Mouse (Mus musculus) hindbrain, embryonic 13.5 days (tissue): ENCODE data around the gene Gprc5d. TPM values are rescaled to one million over a fixed set of nuclear protein-coding genes. Genes with fewer than 3 reads are reported as not detected.
A peak's percentile ranks its signal among the peaks of the same experiment; 100 is the strongest.

Experiments used
- ATAC-seq: fragments of 200-750 bp; cut with Nextera tagmentation; 2 replicates; pipeline ENCODE4 v1.8.0; 2017; ENCODE audit warnings: moderate TSS enrichment; ENCODE audit not compliant: low FRiP score
- H3K27ac ChIP-seq: fragments of 300-500 bp; sonication (generic); 2 replicates; pipeline ENCODE4 v1.5.1; 2015; ENCODE audit warnings: inconsistent platforms, mild to moderate bottlenecking, moderate library complexity
- H3K27me3 ChIP-seq: fragments of 300-500 bp; sonication (generic); 2 replicates; pipeline ENCODE4 v1.6.1; 2015; ENCODE audit warnings: mild to moderate bottlenecking, inconsistent platforms
- H3K36me3 ChIP-seq: fragments of 300-500 bp; sonication (generic); 2 replicates; pipeline ENCODE4 v1.6.1; 2015; ENCODE audit warnings: mild to moderate bottlenecking, inconsistent platforms
- H3K4me1 ChIP-seq: fragments of 300-500 bp; sonication (generic); replicated peaks from 2 replicates; pipeline ENCODE4 v1.6.1; 2015; ENCODE audit warnings: inconsistent platforms
- H3K4me2 ChIP-seq: fragments of 300-500 bp; sonication (generic); 2 replicates; pipeline ENCODE4 v1.6.1; 2015; ENCODE audit warnings: inconsistent platforms, mild to moderate bottlenecking, moderate library complexity
- H3K4me3 ChIP-seq: fragments of 300-500 bp; sonication (generic); 2 replicates; pipeline ENCODE4 v1.5.1; 2015; ENCODE audit warnings: mild to moderate bottlenecking, inconsistent platforms
- H3K9ac ChIP-seq: fragments of 300-500 bp; sonication (generic); 2 replicates; pipeline ENCODE4 v1.6.1; 2015; ENCODE audit warnings: mild to moderate bottlenecking, inconsistent platforms
- H3K9me3 ChIP-seq: fragments of 300-500 bp; sonication (generic); 2 replicates; pipeline ENCODE4 v1.6.1; 2016; ENCODE audit warnings: inconsistent platforms
- WGBS: fragments of 180-500 bp; shearing (Covaris S2); methylation state at CpG from one replicate; pipeline ENCODE4 v1.1.7; 2015; 5-methylcytosine and 5-hydroxymethylcytosine counted together
- polyA plus RNA-seq: library from polyadenylated mRNA; unstranded; fragments of >200 nt; fragmentation: Nextera tagmentation; extraction: Ambion mirVana; gene quantifications from 2 replicates; pipeline ENCODE4 v1.2.1, GENCODE M21; 2015

Gene Gprc5d
- polyA plus RNA-seq, 1 experiment from 2014 or later: not detected

DNA sequence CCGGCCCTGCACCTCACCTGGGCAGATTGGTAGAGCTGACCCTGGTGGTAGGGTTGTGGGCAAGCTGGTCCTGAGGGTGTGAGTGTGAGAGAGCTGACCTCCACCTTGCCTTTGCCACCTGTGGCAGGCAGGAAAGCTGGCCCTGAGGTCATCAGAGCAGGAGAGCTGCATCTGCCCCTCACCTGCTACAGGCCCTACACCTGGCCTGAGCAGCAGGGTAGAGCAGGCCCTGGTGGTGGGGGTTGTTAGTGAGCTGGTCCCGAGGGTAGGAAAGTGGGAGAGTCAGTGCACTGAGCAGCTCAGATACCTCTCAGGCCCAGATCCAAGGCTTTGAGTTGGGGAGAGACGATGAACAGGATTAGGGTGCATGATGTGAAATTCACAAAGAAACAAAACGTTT, 31.6 kb upstream of the Gprc5d start:
- Histone ChIP-seq H3K4me3 (no peak overlapping the region), H3K9ac (no peak overlapping the region), H3K36me3 (no peaks in the 10 kb centered on the region), H3K4me1 (no peaks in the 10 kb centered on the region), H3K27ac (no peak overlapping the region), H3K4me2 (no peak overlapping the region), H3K27me3 (0 out of 2 replicates have a peak, but pooled peaks cover 5% of the 10 kb centered on the region), H3K9me3 (no peaks in the 10 kb centered on the region)
- no peak for ATAC-seq
- WGBS: 83% methylated on average over 4 of the region's 4 CpGs

DNA sequence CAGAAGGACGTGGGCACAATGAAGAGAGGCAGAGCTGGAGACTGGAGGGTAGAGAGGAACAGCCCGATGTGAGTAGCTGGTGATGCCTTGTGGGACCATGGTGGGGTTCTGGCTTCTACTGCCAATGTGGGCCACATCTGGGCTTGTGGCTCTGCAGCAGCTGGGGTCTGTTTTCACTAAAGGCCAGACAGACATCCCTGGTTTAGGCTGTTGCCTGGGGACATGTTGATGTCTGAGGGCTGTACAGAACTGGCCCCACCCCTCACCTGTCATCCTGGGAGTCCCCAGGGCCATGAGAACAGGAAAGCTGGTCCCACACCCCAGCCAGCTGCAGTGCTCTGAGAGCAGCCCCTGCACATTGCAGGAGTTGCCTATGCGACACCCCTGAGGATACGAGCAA, 31.1 kb upstream of the Gprc5d start:
- Histone ChIP-seq H3K4me2 (no peak overlapping the region), H3K27me3 (0 out of 2 replicates have a peak, but pooled peaks cover 5% of the 10 kb centered on the region), H3K27ac (no peak overlapping the region), H3K4me1 (no peaks in the 10 kb centered on the region), H3K9me3 (no peaks in the 10 kb centered on the region), H3K36me3 (no peaks in the 10 kb centered on the region), H3K4me3 (no peak overlapping the region), H3K9ac (no peak overlapping the region)
- no peak for ATAC-seq
- 76% methylated on average over 4 of the region's 4 CpGs for WGBS

GRCm38 (mm10) chr6:135148506-135148905, 30.4 kb upstream of the Gprc5d start:
- Histone ChIP-seq H3K4me3 (no peak overlapping the region), H3K9ac (no peak overlapping the region), H3K4me2 (no peak overlapping the region), H3K27ac (no peak overlapping the region), H3K36me3 (no peaks in the 10 kb centered on the region), H3K9me3 (no peaks in the 10 kb centered on the region), H3K4me1 (no peaks in the 10 kb centered on the region), H3K27me3 (0 out of 2 replicates have a peak, but pooled peaks cover 5% of the 10 kb centered on the region)
- no peak for ATAC-seq
- 44% methylated on average over 1 of the region's 1 CpGs for WGBS

GRCm38 (mm10) chr6:135145976-135146375, 27.9 kb upstream of the Gprc5d start:
- Histone ChIP-seq H3K4me2 (no peak overlapping the region), H3K4me1 (no peaks in the 10 kb centered on the region), H3K4me3 (no peak overlapping the region), H3K27me3 (0 out of 2 replicates have a peak, but pooled peaks cover 5% of the 10 kb centered on the region), H3K27ac (no peak overlapping the region), H3K9ac (no peak overlapping the region), H3K9me3 (no peaks in the 10 kb centered on the region), H3K36me3 (no peaks in the 10 kb centered on the region)
- ATAC-seq: no peak
- 91% methylated on average over 5 of the region's 5 CpGs for WGBS

DNA sequence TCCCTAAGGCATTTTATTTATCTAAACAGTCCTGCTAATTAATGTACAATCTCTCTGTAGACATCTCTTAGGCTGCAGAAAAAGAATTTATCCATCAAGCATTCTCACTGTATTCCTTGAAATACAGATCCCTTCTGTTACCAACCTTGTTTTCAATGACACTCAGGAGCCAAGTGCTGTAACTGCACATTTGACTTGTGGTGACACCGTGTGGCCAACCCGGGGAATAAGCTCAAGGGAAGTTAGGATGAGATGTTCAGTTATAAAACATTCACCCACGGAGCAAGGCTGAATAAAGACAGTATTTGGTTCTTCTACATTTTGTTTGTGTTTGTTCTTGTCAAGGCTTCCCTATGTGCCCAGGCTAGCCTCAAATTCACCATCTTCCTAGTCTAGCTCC, 26.4 kb upstream of the Gprc5d start:
- H3K36me3 ChIP-seq: no peaks in the 10 kb centered on the region
- WGBS: 8% methylated on average over 3 of the region's 3 CpGs
- no peaks in the 10 kb centered on the region for H3K9me3 ChIP-seq
- 0 out of 2 replicates have a peak, but pooled peaks cover 1% of the 10 kb centered on the region for H3K27me3 ChIP-seq
- ATAC-seq: peak; percentile 52; the same call in 1 of the 2 replicates
- no peak overlapping the region for H3K4me2 ChIP-seq
- H3K4me1 ChIP-seq: no peaks in the 10 kb centered on the region
- H3K4me3 ChIP-seq: no peak overlapping the region
- no peak overlapping the region for H3K27ac ChIP-seq
- H3K9ac ChIP-seq: no peak overlapping the region

- 96% methylated on average over 5 of the region's 5 CpGs for WGBS
- Histone ChIP-seq H3K4me1 (0 out of 2 replicates have a peak, but pooled peaks cover 9% of the 10 kb centered on the region), H3K9ac (no peak overlapping the region), H3K27ac (no peak overlapping the region), H3K4me3 (no peak overlapping the region), H3K9me3 (no peaks in the 10 kb centered on the region), H3K27me3 (no peaks in the 10 kb centered on the region), H3K4me2 (no peak overlapping the region), H3K36me3 (no peaks in the 10 kb centered on the region)
- no peak for ATAC-seq
Observed at GRCm38 (mm10) chr6:135143151-135143550, 25.1 kb upstream of the Gprc5d start.

DNA sequence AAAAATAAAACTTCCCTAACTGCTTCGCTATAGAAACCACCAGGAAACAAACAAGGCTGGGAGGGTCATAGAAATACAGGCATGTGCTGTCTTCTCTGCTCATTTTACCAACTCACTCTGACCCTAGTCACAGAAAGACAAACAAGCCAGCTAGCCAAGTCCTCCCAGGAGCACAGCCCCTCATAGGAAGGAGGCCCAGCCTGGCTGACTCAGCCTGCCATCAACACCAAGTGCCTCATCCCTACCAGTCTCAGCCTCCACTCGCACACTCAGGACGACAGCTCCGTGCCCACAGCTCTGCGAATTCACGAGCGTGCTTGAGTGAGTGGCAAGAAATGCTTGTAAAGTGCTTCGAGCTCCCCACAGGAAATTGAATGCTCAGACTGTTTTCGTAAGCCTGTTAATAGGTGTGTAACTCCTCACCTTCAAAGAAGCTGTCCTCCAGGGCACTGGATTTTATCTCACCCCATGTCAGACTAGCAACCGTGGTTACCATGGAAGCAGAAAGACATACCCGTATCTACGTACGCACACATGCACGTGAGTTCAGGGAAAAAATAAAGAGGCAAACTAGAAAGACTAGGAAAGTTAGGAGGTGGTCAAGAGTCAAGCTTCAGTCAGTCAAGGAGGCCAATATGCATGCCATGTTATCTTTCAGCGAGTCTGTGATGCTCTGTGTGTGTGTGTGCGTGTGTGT, 23.5 kb upstream of the Gprc5d start:
- WGBS: 75% methylated on average over 16 of the region's 16 CpGs
- no peak overlapping the region for H3K4me2 ChIP-seq
- ATAC-seq: no peak

DNA sequence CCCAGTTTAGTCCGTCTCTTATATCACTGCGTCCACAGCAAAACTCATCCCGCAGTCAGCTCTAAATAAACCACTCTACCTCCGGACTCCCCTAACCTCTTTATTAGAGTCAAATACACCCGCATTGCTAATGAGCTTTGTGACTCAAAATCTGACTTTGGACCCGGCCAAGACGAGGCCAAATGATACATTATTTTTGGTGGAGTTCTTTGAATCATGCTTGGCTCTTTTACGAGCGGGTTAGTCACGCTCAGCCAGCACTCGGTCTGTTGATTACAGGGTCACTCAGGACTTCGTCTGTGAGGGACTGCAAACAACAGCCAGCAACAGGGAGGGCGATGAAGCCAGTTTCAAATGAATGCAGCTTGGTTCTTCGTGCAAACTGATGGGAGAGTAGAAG, 20.7 kb upstream of the Gprc5d start:
- no peaks in the 10 kb centered on the region for H3K9me3 ChIP-seq

More for the DNA sequence above, 23.5 kb upstream of the Gprc5d start:
- H3K4me1 ChIP-seq: peaks cover 13% of the 10 kb centered on the region
- H3K4me3 ChIP-seq: no peak overlapping the region
- no peak overlapping the region for H3K9ac ChIP-seq
- no peaks in the 10 kb centered on the region for H3K9me3 ChIP-seq
- no peaks in the 10 kb centered on the region for H3K36me3 ChIP-seq
- no peaks in the 10 kb centered on the region for H3K27me3 ChIP-seq
- H3K27ac ChIP-seq: no peak overlapping the region

DNA sequence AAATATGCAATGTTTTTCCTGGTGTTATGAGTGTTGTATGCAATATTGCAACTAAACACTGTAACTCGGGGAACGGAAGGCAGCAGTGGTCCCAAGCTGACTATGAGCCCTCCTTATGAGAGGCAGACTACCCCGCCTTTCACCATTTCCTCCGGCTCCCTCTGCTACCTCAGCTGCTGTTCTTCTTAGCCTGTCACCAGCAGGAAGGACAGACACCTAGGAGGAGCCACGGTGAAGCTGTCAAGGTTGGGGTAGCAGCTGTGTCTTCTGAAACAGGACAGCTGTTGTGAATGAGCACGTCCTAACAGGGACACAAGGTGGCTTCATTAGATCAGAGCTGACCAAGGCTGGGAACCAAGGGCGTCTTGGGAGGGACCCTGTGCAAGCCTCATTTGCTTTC, 20.1 kb upstream of the Gprc5d start:
- Histone ChIP-seq H3K9ac (no peak overlapping the region), H3K36me3 (no peaks in the 10 kb centered on the region), H3K4me2 (no peak overlapping the region), H3K27ac (no peak overlapping the region), H3K4me1 (peaks cover 18% of the 10 kb centered on the region), H3K9me3 (no peaks in the 10 kb centered on the region), H3K4me3 (no peak overlapping the region), H3K27me3 (0 out of 2 replicates have a peak, but pooled peaks cover 2% of the 10 kb centered on the region)
- WGBS: 59% methylated on average over 7 of the region's 7 CpGs
- ATAC-seq: no peak

More for the DNA sequence above, 20.7 kb upstream of the Gprc5d start:
- Histone ChIP-seq H3K36me3 (no peaks in the 10 kb centered on the region), H3K27ac (no peak overlapping the region), H3K4me1 (peaks cover 18% of the 10 kb centered on the region), H3K9ac (no peak overlapping the region), H3K27me3 (0 out of 2 replicates have a peak, but pooled peaks cover 2% of the 10 kb centered on the region), H3K4me3 (no peak overlapping the region), H3K4me2 (no peak overlapping the region)
- no peak for ATAC-seq
- WGBS: 37% methylated on average over 14 of the region's 14 CpGs

DNA sequence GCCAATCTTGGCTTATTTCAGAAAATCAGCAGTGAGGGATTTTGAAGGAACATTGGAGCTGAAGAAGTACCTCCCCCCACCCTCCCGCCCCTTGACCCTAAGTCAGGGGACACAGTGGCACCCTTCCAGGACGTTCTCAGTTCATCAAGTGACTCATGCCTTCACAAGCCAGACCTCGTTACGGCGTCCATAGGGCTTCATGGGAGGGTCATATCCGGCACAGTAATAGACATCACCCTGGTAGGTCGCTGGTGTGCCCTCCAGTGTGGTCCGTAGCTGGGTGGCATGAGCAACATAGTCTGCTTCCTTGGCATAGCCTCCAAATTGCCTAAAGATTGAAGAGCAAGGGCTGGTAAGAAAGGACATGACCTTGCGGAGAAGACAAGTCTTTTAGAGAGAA, 19.7 kb upstream of the Gprc5d start:
- Histone ChIP-seq H3K27ac (no peak overlapping the region), H3K9me3 (no peaks in the 10 kb centered on the region), H3K36me3 (no peaks in the 10 kb centered on the region), H3K27me3 (0 out of 2 replicates have a peak, but pooled peaks cover 2% of the 10 kb centered on the region), H3K4me2 (no peak overlapping the region), H3K4me3 (no peak overlapping the region), H3K9ac (no peak overlapping the region), H3K4me1 (peaks cover 18% of the 10 kb centered on the region)
- WGBS: 86% methylated on average over 9 of the region's 9 CpGs
- no peak for ATAC-seq

GRCm38 (mm10) chr6:135136439-135137161, 18.5 kb upstream of the Gprc5d start:
- no peak overlapping the region for H3K9ac ChIP-seq
- no peak overlapping the region for H3K27ac ChIP-seq
- no peak overlapping the region for H3K4me3 ChIP-seq
- WGBS: 35% methylated on average over 11 of the region's 11 CpGs
- H3K4me2 ChIP-seq: no peak overlapping the region
- H3K4me1 ChIP-seq: peaks cover 18% of the 10 kb centered on the region
- no peaks in the 10 kb centered on the region for H3K36me3 ChIP-seq
- no peak for ATAC-seq
- H3K9me3 ChIP-seq: no peaks in the 10 kb centered on the region
- 0 out of 2 replicates have a peak, but pooled peaks cover 2% of the 10 kb centered on the region for H3K27me3 ChIP-seq

DNA sequence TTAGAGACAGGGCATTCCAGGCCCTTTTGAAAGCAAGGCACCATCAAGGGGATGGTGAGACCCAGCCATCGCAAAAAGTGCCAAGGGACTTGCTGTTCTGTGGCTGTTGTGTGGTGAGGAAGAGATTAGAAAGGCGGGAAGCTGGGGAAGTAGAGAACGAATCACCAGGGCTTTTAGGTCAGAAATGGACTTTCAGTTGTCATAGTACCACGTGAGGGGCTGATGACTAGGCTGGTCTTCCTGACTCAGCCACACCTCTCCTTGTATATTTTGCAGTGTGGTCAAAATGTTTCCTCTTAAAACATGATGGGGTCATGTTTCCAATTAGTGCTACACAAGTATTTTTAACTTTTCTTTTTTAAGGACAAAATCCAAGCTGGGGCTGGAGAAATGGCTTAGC, 17.7 kb upstream of the Gprc5d start:
- WGBS: 82% methylated on average over 4 of the region's 4 CpGs
- H3K36me3 ChIP-seq: no peaks in the 10 kb centered on the region
- H3K27me3 ChIP-seq: 0 out of 2 replicates have a peak, but pooled peaks cover 2% of the 10 kb centered on the region
- H3K4me2 ChIP-seq: no peak overlapping the region
- H3K4me3 ChIP-seq: no peak overlapping the region
- peaks cover 18% of the 10 kb centered on the region for H3K4me1 ChIP-seq
- no peak for ATAC-seq
- no peak overlapping the region for H3K9ac ChIP-seq
- H3K9me3 ChIP-seq: no peaks in the 10 kb centered on the region
- no peak overlapping the region for H3K27ac ChIP-seq
